Mouse (Mus musculus) intestine, embryonic 14.5 days (tissue): Measurements from ENCODE around the gene Tor3a. TPM values are rescaled to one million over a fixed set of nuclear protein-coding genes. Genes with fewer than 3 reads are reported as not detected.

Experiments used
- ATAC-seq: fragments of 200-750 bp; cut with Nextera tagmentation; replicated peaks from 2 replicates; pipeline ENCODE4 v1.8.0; 2017; ENCODE audit warnings: low read depth, moderate number of reproducible peaks, moderate TSS enrichment, moderate library complexity; ENCODE audit not compliant: low FRiP score, low TSS enrichment
- DNase-seq: peaks from one replicate; pipeline ENCODE4 v3.0.0-alpha.2; 2018; ENCODE audit warnings: low spot score
- H3K27ac ChIP-seq: fragments of 300-500 bp; sonication (generic); 2 replicates; pipeline ENCODE4 v1.5.1; 2014; ENCODE audit warnings: low read depth, mild to moderate bottlenecking, control low read depth
- H3K27me3 ChIP-seq: fragments of 300-500 bp; sonication (generic); replicated peaks from 2 replicates; pipeline ENCODE4 v1.6.1; 2014; ENCODE audit warnings: low read length, control low read depth; ENCODE audit not compliant: control insufficient read depth, insufficient read depth
- H3K36me3 ChIP-seq: fragments of 300-500 bp; sonication (generic); 2 replicates; pipeline ENCODE4 v1.6.1; 2014; ENCODE audit warnings: low read length, control low read depth; ENCODE audit not compliant: control insufficient read depth, insufficient read depth
- H3K4me1 ChIP-seq: fragments of 300-500 bp; sonication (generic); replicated peaks from 2 replicates; pipeline ENCODE4 v1.6.1; 2014; ENCODE audit warnings: low read length, control low read depth, mixed read lengths; ENCODE audit not compliant: control insufficient read depth, insufficient read depth
- H3K4me2 ChIP-seq: fragments of 300-500 bp; sonication (generic); 2 replicates; pipeline ENCODE4 v1.6.1; 2014; ENCODE audit warnings: low read length
- H3K4me3 ChIP-seq: fragments of 300-500 bp; sonication (generic); 2 replicates; pipeline ENCODE4 v1.5.1; 2014; ENCODE audit warnings: low read depth, low read length, control low read depth, mixed read lengths
- H3K9ac ChIP-seq: fragments of 300-500 bp; sonication (generic); 2 replicates; pipeline ENCODE4 v1.6.1; 2014; ENCODE audit warnings: mild to moderate bottlenecking, low read length
- H3K9me3 ChIP-seq: fragments of 300-500 bp; sonication (generic); 2 replicates; pipeline ENCODE4 v1.6.1; 2016; ENCODE audit warnings: low read length, control low read depth; ENCODE audit not compliant: control insufficient read depth
- WGBS: fragments of 180-500 bp; shearing (Covaris S2); extraction: QIAGEN DNeasy Blood & Tissue Kit; methylation state at CpG from one replicate; pipeline ENCODE4 v1.1.7; 2014; 5-methylcytosine and 5-hydroxymethylcytosine counted together
- polyA plus RNA-seq: library from polyadenylated mRNA; unstranded; fragments of >200 nt; fragmentation: Nextera tagmentation; extraction: Ambion mirVana; gene quantifications from 2 replicates; pipeline ENCODE4 v1.2.1, GENCODE M21; 2014

Tor3a gene
- polyA plus RNA-seq, 1 experiment from 2014 or later = 6.4 TPM

DNA sequence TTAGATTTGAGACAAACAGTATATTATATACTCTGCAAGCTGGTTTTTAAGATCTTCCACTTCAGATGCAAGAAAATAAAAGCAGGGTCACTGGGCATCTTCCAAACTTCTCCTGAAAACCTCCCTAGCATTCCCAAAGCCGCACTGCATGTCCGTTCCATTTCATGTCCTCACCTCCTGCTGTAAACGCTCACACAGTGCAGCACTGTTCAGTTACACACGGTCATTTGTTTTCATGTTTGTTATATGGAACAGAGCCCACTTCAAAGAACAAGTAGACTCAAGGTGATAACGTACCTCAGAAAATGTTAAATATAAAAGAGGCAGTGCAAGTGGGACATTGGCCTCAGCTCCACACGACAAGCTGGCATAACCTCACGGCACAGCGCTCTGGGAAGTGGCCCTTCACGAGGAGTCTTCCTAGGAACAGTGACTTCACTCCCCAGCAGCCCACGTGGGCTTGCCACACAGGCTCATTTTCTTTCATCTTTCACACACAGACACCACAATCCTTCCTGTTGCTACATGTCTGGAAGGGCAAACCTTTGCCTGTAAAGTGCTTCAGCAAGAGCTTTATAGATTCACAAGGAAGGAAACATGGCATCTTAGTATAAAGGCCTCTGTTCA lies 36.4 kb upstream of the Tor3a start:
- WGBS = 74% methylated on average over 10 of the region's 10 CpGs
- Histone ChIP-seq H3K36me3 (peaks cover 11% of the 10 kb centered on the region), H3K9me3 (no peaks in the 10 kb centered on the region), H3K27me3 (no peaks in the 10 kb centered on the region), H3K4me2 (no peak overlapping the region), H3K9ac (no peak overlapping the region), H3K4me1 (peaks cover 7% of the 10 kb centered on the region; the same call in 1 of the 2 replicates), H3K27ac (no peak overlapping the region), H3K4me3 (no peak overlapping the region)
- DNase-seq (no peak), ATAC-seq (no peak)

GRCm38 (mm10) chr1:156708672-156709071 lies 34.5 kb upstream of the Tor3a start:
- no peaks in the 10 kb centered on the region for H3K27me3 ChIP-seq
- no peak overlapping the region for H3K9ac ChIP-seq
- no peak overlapping the region for H3K27ac ChIP-seq
- peaks cover 23% of the 10 kb centered on the region for H3K36me3 ChIP-seq
- no peak for DNase-seq
- no peak for ATAC-seq
- 88% methylated on average over 3 of the region's 3 CpGs for WGBS
- peaks cover 4% of the 10 kb centered on the region; the same call in 1 of the 2 replicates for H3K4me1 ChIP-seq
- H3K4me3 ChIP-seq = no peak overlapping the region
- no peak overlapping the region for H3K4me2 ChIP-seq
- no peaks in the 10 kb centered on the region for H3K9me3 ChIP-seq

DNA sequence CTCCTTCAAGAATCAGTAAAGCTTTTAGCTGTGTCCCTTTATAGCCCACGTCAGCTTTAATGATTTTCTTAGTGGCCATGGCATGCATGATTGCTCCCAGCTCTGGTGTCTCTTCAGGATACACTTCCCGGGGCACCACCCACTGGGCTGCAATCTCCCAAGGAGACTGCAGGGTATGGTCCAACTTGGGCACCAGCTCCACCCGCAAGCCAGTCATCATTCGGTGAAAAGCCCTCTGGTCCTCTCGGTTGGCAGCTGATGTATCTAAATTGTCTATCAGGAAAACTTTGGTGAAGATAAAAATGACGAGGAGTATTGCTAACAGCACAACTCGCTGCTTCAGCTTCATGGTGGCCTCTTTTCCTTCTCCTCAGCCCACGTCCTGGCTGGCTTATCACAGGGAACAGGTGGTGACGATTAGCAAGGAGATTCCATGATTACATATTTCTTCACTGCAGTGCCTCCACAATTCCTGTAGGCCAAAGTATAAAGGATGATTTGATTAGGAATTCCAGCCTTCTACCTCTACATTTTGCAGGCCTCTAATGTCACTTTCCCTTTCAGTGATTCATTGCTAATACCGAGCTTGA lies 31.6 kb upstream of the Tor3a start:
- H3K9me3 ChIP-seq = no peaks in the 10 kb centered on the region
- H3K27me3 ChIP-seq = no peaks in the 10 kb centered on the region
- ATAC-seq = no peak
- H3K4me1 ChIP-seq = peaks cover under 1% of the 10 kb centered on the region; the same call in 1 of the 2 replicates
- H3K9ac ChIP-seq = no peak overlapping the region
- WGBS = 85% methylated on average over 10 of the region's 10 CpGs
- no peak overlapping the region for H3K4me2 ChIP-seq
- H3K4me3 ChIP-seq = no peak overlapping the region
- no peak overlapping the region for H3K27ac ChIP-seq
- no peak for DNase-seq
- H3K36me3 ChIP-seq = peaks cover 45% of the 10 kb centered on the region

- H3K27ac ChIP-seq = no peak overlapping the region
- no peaks in the 10 kb centered on the region for H3K27me3 ChIP-seq
- no peak for ATAC-seq
- DNase-seq = no peak
- peaks cover 64% of the 10 kb centered on the region for H3K36me3 ChIP-seq
- H3K4me3 ChIP-seq = no peak overlapping the region
- no peaks in the 10 kb centered on the region for H3K4me1 ChIP-seq
- no peak overlapping the region for H3K9ac ChIP-seq
- H3K9me3 ChIP-seq = no peaks in the 10 kb centered on the region
- WGBS = 94% methylated on average over 4 of the region's 4 CpGs
- H3K4me2 ChIP-seq = no peak overlapping the region
Measured at GRCm38 (mm10) chr1:156703444-156703843, 29.3 kb upstream of the Tor3a start.

DNA sequence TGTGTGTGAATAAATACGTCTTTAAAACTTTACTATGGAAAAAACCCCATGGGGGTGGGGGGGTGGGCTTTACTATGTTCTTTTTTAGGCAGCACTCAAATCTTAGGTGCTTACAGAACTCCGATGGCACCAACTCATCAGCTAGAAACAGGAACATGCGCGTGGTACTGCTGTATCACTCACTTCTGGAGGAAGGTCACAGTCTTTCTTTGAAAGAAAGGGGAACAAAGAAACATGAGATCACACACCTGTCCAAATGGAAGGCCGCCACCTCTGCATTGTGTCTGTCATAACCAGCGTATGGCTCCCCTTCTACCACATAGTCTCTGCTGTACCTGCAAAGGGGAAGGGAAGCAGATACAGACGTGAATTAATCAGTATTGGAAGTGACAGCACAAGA lies 28.0 kb upstream of the Tor3a start:
- H3K9ac ChIP-seq = no peak overlapping the region
- ATAC-seq (no peak), DNase-seq (no peak)
- H3K36me3 ChIP-seq = peaks cover 72% of the 10 kb centered on the region
- H3K27ac ChIP-seq = no peak overlapping the region
- no peaks in the 10 kb centered on the region for H3K4me1 ChIP-seq
- no peaks in the 10 kb centered on the region for H3K27me3 ChIP-seq
- no peak overlapping the region for H3K4me3 ChIP-seq
- 92% methylated on average over 7 of the region's 7 CpGs for WGBS
- H3K4me2 ChIP-seq = no peak overlapping the region
- no peaks in the 10 kb centered on the region for H3K9me3 ChIP-seq

- Histone ChIP-seq H3K36me3 (peaks cover 82% of the 10 kb centered on the region), H3K4me1 (no peaks in the 10 kb centered on the region), H3K4me3 (no peak overlapping the region), H3K9ac (no peak overlapping the region), H3K4me2 (no peak overlapping the region), H3K27ac (no peak overlapping the region), H3K9me3 (no peaks in the 10 kb centered on the region), H3K27me3 (no peaks in the 10 kb centered on the region)
- 78% methylated on average over 7 of the region's 7 CpGs for WGBS
- DNase-seq = no peak
- no peak for ATAC-seq
Measured at GRCm38 (mm10) chr1:156686025-156686661, 12.0 kb upstream of the Tor3a start.

GRCm38 (mm10) chr1:156679599-156679998 lies 5.4 kb upstream of the Tor3a start:
- Histone ChIP-seq H3K36me3 (peaks cover 44% of the 10 kb centered on the region), H3K4me3 (no peak overlapping the region), H3K27ac (no peak overlapping the region), H3K4me1 (peaks cover under 1% of the 10 kb centered on the region; the same call in 1 of the 2 replicates), H3K9ac (no peak overlapping the region), H3K27me3 (no peaks in the 10 kb centered on the region), H3K4me2 (no peak overlapping the region), H3K9me3 (no peaks in the 10 kb centered on the region)
- 89% methylated on average over 9 of the region's 9 CpGs for WGBS
- ATAC-seq (no peak), DNase-seq (no peak)

- H3K4me2 ChIP-seq = no peak overlapping the region
- 90% methylated on average over 3 of the region's 3 CpGs for WGBS
- DNase-seq = no peak
- no peak; the same call in 1 of the 2 replicates for ATAC-seq
- no peaks in the 10 kb centered on the region for H3K27me3 ChIP-seq
- no peak overlapping the region for H3K4me3 ChIP-seq
- H3K27ac ChIP-seq = no peak overlapping the region
- H3K36me3 ChIP-seq = peaks cover 33% of the 10 kb centered on the region
- H3K9me3 ChIP-seq = no peaks in the 10 kb centered on the region
- no peak overlapping the region for H3K9ac ChIP-seq
- H3K4me1 ChIP-seq = peaks cover 7% of the 10 kb centered on the region; the same call in 1 of the 2 replicates
Measured at GRCm38 (mm10) chr1:156677230-156677629, 3.1 kb upstream of the Tor3a start.
